Mouse (Mus musculus): Measurements from ENCODE around the gene Litaf. TPM values are rescaled to one million over a fixed set of nuclear protein-coding genes. Genes with fewer than 3 reads are reported as not detected.

Gene Litaf
- polyA plus RNA-seq, 1 experiment = 102 TPM

DNA sequence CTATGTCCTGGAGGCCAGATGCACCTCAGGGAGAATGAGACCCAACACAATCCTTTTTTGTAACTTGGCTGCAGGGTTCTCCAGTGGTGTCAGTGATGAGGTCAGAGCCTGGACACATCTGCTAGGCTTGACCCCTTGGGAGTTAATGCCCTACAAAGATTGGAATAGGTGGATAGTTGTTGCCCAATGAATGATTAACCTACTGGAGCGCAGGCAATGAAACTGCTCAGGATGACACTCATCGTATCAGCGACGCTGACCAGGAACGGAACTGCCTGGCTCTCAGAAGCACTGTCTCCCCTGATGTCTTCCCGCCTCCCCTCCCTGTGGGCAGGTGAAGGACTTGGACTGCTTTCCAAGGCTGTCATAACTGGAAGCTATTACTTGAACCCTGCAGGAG is 76.6 kb downstream of the Litaf start:
- Histone ChIP-seq H3K36me3 (ENCODE audit: control insufficient read depth, insufficient read depth, low read length, poor library complexity, severe bottlenecking) (no peaks in the 10 kb centered on the region), H3K27me3 (ENCODE audit: control insufficient read depth, insufficient read depth, low read length, poor library complexity, severe bottlenecking) (no peaks in the 10 kb centered on the region), H3K9me3 (replicated peaks; ENCODE audit: control insufficient read depth, insufficient read depth, low read length, poor library complexity, severe bottlenecking) (no peaks in the 10 kb centered on the region), H3K9ac (ENCODE audit: low read depth, poor library complexity, severe bottlenecking) (no peak overlapping the region), H3K27ac (ENCODE audit: insufficient read depth, low read length) (no peak overlapping the region), H3K4me3 (ENCODE audit: low read depth, low read length) (no peak overlapping the region), H3K4me1 (ENCODE audit: control insufficient read depth, insufficient read depth, low read length) (no peaks in the 10 kb centered on the region)
- no peak for TF ChIP-seq CTCF (IDR thresholded peaks at IDR 0.05; ENCODE audit: low read depth, low read length)
- no peak for TF ChIP-seq EP300 (IDR thresholded peaks at IDR 0.05; ENCODE audit: insufficient read depth, low read depth, low read length)
- TF ChIP-seq POLR2A (IDR thresholded peaks at IDR 0.05; ENCODE audit: insufficient read depth, low read length) = no peak

DNA sequence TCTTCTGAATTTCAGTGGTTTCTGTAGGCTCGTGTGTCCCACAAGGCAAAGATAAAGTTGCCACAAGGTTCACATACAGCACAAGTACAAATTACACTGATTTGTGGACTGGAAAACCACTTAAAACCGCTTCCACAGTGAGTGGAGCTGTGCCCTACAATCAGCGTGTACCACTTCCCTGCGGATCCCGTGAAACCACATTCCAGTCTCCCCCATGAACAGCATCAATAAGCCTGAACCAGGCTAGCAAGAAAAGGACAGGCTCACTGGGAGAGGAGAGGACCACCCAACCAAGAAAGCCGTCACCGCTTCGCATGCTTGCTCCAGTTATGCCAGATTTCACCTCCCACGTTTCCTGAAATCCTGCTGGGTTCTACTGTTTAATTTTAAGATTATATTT is 77.7 kb downstream of the Litaf start:
- no peak overlapping the region for H3K27ac ChIP-seq (ENCODE audit: insufficient read depth, low read length)
- no peaks in the 10 kb centered on the region for H3K9me3 ChIP-seq (replicated peaks; ENCODE audit: control insufficient read depth, insufficient read depth, low read length, poor library complexity, severe bottlenecking)

GRCm38 (mm10) chr16:10984534-10984933 is 81.4 kb downstream of the Litaf start:
- Histone ChIP-seq H3K9ac (ENCODE audit: low read depth, poor library complexity, severe bottlenecking) (no peak overlapping the region), H3K4me3 (ENCODE audit: low read depth, low read length) (no peak overlapping the region), H3K27me3 (ENCODE audit: control insufficient read depth, insufficient read depth, low read length, poor library complexity, severe bottlenecking) (no peaks in the 10 kb centered on the region), H3K27ac (ENCODE audit: insufficient read depth, low read length) (no peak overlapping the region), H3K4me1 (ENCODE audit: control insufficient read depth, insufficient read depth, low read length) (peaks cover 3% of the 10 kb centered on the region), H3K36me3 (ENCODE audit: control insufficient read depth, insufficient read depth, low read length, poor library complexity, severe bottlenecking) (no peaks in the 10 kb centered on the region), H3K9me3 (replicated peaks; ENCODE audit: control insufficient read depth, insufficient read depth, low read length, poor library complexity, severe bottlenecking) (no peaks in the 10 kb centered on the region)
- no peak for TF ChIP-seq POLR2A (IDR thresholded peaks at IDR 0.05; ENCODE audit: insufficient read depth, low read length)
- no peak for TF ChIP-seq CTCF (IDR thresholded peaks at IDR 0.05; ENCODE audit: low read depth, low read length)

More for the DNA sequence above, 77.7 kb downstream of the Litaf start:
- TF ChIP-seq CTCF (IDR thresholded peaks at IDR 0.05; ENCODE audit: low read depth, low read length) = no peak
- no peak for TF ChIP-seq EP300 (IDR thresholded peaks at IDR 0.05; ENCODE audit: insufficient read depth, low read depth, low read length)
- no peak for TF ChIP-seq POLR2A (IDR thresholded peaks at IDR 0.05; ENCODE audit: insufficient read depth, low read length)
- Histone ChIP-seq H3K36me3 (ENCODE audit: control insufficient read depth, insufficient read depth, low read length, poor library complexity, severe bottlenecking) (no peaks in the 10 kb centered on the region), H3K4me3 (ENCODE audit: low read depth, low read length) (no peak overlapping the region), H3K4me1 (ENCODE audit: control insufficient read depth, insufficient read depth, low read length) (no peaks in the 10 kb centered on the region), H3K27me3 (ENCODE audit: control insufficient read depth, insufficient read depth, low read length, poor library complexity, severe bottlenecking) (no peaks in the 10 kb centered on the region), H3K9ac (ENCODE audit: low read depth, poor library complexity, severe bottlenecking) (no peak overlapping the region)

- no peak overlapping the region for H3K9ac ChIP-seq (ENCODE audit: low read depth, poor library complexity, severe bottlenecking)
- TF ChIP-seq POLR2A (IDR thresholded peaks at IDR 0.05; ENCODE audit: insufficient read depth, low read length) = no peak
- TF ChIP-seq CTCF (IDR thresholded peaks at IDR 0.05; ENCODE audit: low read depth, low read length) = no peak
- no peak for TF ChIP-seq EP300 (IDR thresholded peaks at IDR 0.05; ENCODE audit: insufficient read depth, low read depth, low read length)
- no peaks in the 10 kb centered on the region for H3K36me3 ChIP-seq (ENCODE audit: control insufficient read depth, insufficient read depth, low read length, poor library complexity, severe bottlenecking)
- H3K27me3 ChIP-seq (ENCODE audit: control insufficient read depth, insufficient read depth, low read length, poor library complexity, severe bottlenecking) = no peaks in the 10 kb centered on the region
- no peaks in the 10 kb centered on the region for H3K9me3 ChIP-seq (replicated peaks; ENCODE audit: control insufficient read depth, insufficient read depth, low read length, poor library complexity, severe bottlenecking)
- H3K4me3 ChIP-seq (ENCODE audit: low read depth, low read length) = no peak overlapping the region
- H3K27ac ChIP-seq (ENCODE audit: insufficient read depth, low read length) = no peak overlapping the region
- H3K4me1 ChIP-seq (ENCODE audit: control insufficient read depth, insufficient read depth, low read length) = peaks cover 3% of the 10 kb centered on the region
These were observed 84.4 kb downstream of the Litaf start for GRCm38 (mm10) chr16:10981493-10982070.

GRCm38 (mm10) chr16:10979064-10979803 is 86.7 kb downstream of the Litaf start:
- Histone ChIP-seq H3K9ac (ENCODE audit: low read depth, poor library complexity, severe bottlenecking) (no peak overlapping the region), H3K27ac (ENCODE audit: insufficient read depth, low read length) (no peak overlapping the region), H3K9me3 (replicated peaks; ENCODE audit: control insufficient read depth, insufficient read depth, low read length, poor library complexity, severe bottlenecking) (no peaks in the 10 kb centered on the region), H3K4me1 (ENCODE audit: control insufficient read depth, insufficient read depth, low read length) (peaks cover 3% of the 10 kb centered on the region), H3K36me3 (ENCODE audit: control insufficient read depth, insufficient read depth, low read length, poor library complexity, severe bottlenecking) (no peaks in the 10 kb centered on the region), H3K4me3 (ENCODE audit: low read depth, low read length) (no peak overlapping the region), H3K27me3 (ENCODE audit: control insufficient read depth, insufficient read depth, low read length, poor library complexity, severe bottlenecking) (no peaks in the 10 kb centered on the region)
- TF ChIP-seq POLR2A (IDR thresholded peaks at IDR 0.05; ENCODE audit: insufficient read depth, low read length) (no peak), CTCF (IDR thresholded peaks at IDR 0.05; ENCODE audit: low read depth, low read length) (no peak), EP300 (IDR thresholded peaks at IDR 0.05; ENCODE audit: insufficient read depth, low read depth, low read length) (no peak)

DNA sequence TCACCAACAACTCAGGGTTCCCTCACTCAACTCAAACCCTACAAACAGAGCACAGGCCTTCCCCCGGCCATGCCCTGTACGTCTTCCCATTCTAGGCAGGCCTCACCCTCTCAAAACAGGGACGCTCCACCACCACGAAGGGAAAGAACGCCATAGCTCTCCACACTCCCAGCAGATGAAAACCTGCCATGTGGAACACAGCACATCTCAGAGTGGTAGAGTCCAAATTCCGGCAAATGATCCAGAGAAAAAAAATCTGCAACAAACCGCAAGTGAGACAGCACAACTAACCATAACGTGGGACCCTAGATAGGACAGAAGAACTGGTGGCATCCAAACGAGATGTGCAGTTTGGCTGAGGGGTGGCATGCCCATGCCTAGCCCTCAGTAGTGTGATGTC is 88.1 kb downstream of the Litaf start:
- no peaks in the 10 kb centered on the region for H3K27me3 ChIP-seq (ENCODE audit: control insufficient read depth, insufficient read depth, low read length, poor library complexity, severe bottlenecking)
- TF ChIP-seq EP300 (IDR thresholded peaks at IDR 0.05; ENCODE audit: insufficient read depth, low read depth, low read length) (no peak), POLR2A (IDR thresholded peaks at IDR 0.05; ENCODE audit: insufficient read depth, low read length) (no peak), CTCF (IDR thresholded peaks at IDR 0.05; ENCODE audit: low read depth, low read length) (no peak)
- no peak overlapping the region for H3K4me3 ChIP-seq (ENCODE audit: low read depth, low read length)
- no peaks in the 10 kb centered on the region for H3K36me3 ChIP-seq (ENCODE audit: control insufficient read depth, insufficient read depth, low read length, poor library complexity, severe bottlenecking)
- no peaks in the 10 kb centered on the region for H3K9me3 ChIP-seq (replicated peaks; ENCODE audit: control insufficient read depth, insufficient read depth, low read length, poor library complexity, severe bottlenecking)
- no peak overlapping the region for H3K27ac ChIP-seq (ENCODE audit: insufficient read depth, low read length)
- peaks cover 3% of the 10 kb centered on the region for H3K4me1 ChIP-seq (ENCODE audit: control insufficient read depth, insufficient read depth, low read length)
- H3K9ac ChIP-seq (ENCODE audit: low read depth, poor library complexity, severe bottlenecking) = no peak overlapping the region
